Mouse (Mus musculus): Measurements from ENCODE around the gene Tcf7l2. TPM values are rescaled to one million over a fixed set of nuclear protein-coding genes. Genes with fewer than 3 reads are reported as not detected.

Gene Tcf7l2
- polyA plus RNA-seq, 1 experiment, result 18.8 TPM

DNA sequence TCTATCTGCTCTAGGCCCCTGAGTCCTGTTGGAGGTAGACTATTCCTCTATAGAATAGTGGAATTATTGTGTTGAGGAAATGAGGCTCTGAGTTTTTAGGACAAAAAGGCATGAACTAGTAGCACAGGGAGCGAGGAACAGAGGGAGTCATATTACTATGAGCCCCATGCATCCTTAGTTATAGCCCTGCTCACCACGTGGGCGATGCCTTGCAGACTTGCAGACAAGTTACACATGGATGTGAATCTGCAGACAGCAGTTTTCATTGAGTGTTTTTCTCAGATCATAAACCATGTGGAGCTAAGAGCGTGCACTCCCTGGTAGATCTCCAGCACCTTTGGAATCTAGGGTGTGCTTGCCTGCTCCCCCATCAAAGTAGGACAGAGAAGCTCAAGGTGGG is 90.5 kb downstream of the Tcf7l2 start:
- Histone ChIP-seq H3K4me3 (ENCODE audit: insufficient read depth, low read length) (no peak overlapping the region), H3K4me1 (ENCODE audit: control insufficient read depth, insufficient read depth, low read length) (peaks cover 3% of the 10 kb centered on the region), H3K27ac (ENCODE audit: insufficient read depth, low read depth, low read length) (no peak overlapping the region)
- TF ChIP-seq POLR2A (IDR thresholded peaks at IDR 0.05; ENCODE audit: borderline replicate concordance, low read depth, low read length) (no peak), CTCF (IDR thresholded peaks at IDR 0.05; ENCODE audit: low read depth, low read length) (no peak)

- no peak for TF ChIP-seq POLR2A (IDR thresholded peaks at IDR 0.05; ENCODE audit: borderline replicate concordance, low read depth, low read length)
- no peak for TF ChIP-seq CTCF (IDR thresholded peaks at IDR 0.05; ENCODE audit: low read depth, low read length)
- Histone ChIP-seq H3K27ac (ENCODE audit: insufficient read depth, low read depth, low read length) (no peak overlapping the region), H3K4me3 (ENCODE audit: insufficient read depth, low read length) (no peak overlapping the region), H3K4me1 (ENCODE audit: control insufficient read depth, insufficient read depth, low read length) (peaks cover 3% of the 10 kb centered on the region; the same call in 1 of the 2 replicates)
Observed at GRCm38 (mm10) chr19:55833807-55834385, 92.3 kb downstream of the Tcf7l2 start.

GRCm38 (mm10) chr19:55836930-55837687 is 95.5 kb downstream of the Tcf7l2 start:
- TF ChIP-seq CTCF (IDR thresholded peaks at IDR 0.05; ENCODE audit: low read depth, low read length) (no peak), POLR2A (IDR thresholded peaks at IDR 0.05; ENCODE audit: borderline replicate concordance, low read depth, low read length) (no peak)
- Histone ChIP-seq H3K27ac (ENCODE audit: insufficient read depth, low read depth, low read length) (no peak overlapping the region), H3K4me3 (ENCODE audit: insufficient read depth, low read length) (no peak overlapping the region), H3K4me1 (ENCODE audit: control insufficient read depth, insufficient read depth, low read length) (peaks cover 8% of the 10 kb centered on the region)

- peaks cover 8% of the 10 kb centered on the region for H3K4me1 ChIP-seq (ENCODE audit: control insufficient read depth, insufficient read depth, low read length)
- no peak overlapping the region for H3K4me3 ChIP-seq (ENCODE audit: insufficient read depth, low read length)
- no peak overlapping the region for H3K27ac ChIP-seq (ENCODE audit: insufficient read depth, low read depth, low read length)
- TF ChIP-seq POLR2A (IDR thresholded peaks at IDR 0.05; ENCODE audit: borderline replicate concordance, low read depth, low read length), result no peak
- no peak for TF ChIP-seq CTCF (IDR thresholded peaks at IDR 0.05; ENCODE audit: low read depth, low read length)
Observed at GRCm38 (mm10) chr19:55837924-55838323, 96.3 kb downstream of the Tcf7l2 start.

DNA sequence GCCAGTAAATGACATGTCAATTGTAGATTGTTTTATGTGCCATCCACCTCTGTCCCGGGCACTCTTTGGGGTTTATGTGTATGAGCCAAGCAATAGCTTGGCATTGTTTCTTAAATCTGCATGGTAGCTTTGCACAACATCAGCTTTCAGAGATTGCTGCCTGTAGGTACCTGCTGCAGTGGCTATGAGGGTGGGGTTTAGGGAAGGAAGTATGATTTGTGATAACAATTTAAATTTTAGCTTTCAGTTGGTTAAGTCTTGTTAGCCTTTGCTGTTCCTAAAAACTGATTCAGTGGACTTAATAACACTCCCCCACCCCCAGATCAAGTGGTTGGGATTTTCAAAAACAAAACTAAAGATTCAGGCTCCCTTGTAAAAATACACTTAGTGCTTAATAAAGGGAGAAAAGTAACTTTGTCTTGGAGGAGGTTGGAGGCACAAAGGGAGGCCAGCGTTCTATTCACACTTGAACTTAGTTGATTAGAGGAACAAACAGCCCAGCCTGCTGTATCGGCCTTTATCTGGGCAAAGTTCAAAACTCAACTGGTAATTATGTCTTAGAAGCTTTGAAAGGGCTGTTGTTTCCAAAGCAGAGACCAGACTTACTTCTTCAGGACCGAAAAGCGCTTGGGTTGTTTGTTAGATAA is 96.9 kb downstream of the Tcf7l2 start:
- Histone ChIP-seq H3K27ac (ENCODE audit: insufficient read depth, low read depth, low read length) (no peak overlapping the region), H3K4me3 (ENCODE audit: insufficient read depth, low read length) (no peak overlapping the region), H3K4me1 (ENCODE audit: control insufficient read depth, insufficient read depth, low read length) (peaks cover 8% of the 10 kb centered on the region)
- no peak for TF ChIP-seq POLR2A (IDR thresholded peaks at IDR 0.05; ENCODE audit: borderline replicate concordance, low read depth, low read length)
- TF ChIP-seq CTCF (IDR thresholded peaks at IDR 0.05; ENCODE audit: low read depth, low read length), result no peak

DNA sequence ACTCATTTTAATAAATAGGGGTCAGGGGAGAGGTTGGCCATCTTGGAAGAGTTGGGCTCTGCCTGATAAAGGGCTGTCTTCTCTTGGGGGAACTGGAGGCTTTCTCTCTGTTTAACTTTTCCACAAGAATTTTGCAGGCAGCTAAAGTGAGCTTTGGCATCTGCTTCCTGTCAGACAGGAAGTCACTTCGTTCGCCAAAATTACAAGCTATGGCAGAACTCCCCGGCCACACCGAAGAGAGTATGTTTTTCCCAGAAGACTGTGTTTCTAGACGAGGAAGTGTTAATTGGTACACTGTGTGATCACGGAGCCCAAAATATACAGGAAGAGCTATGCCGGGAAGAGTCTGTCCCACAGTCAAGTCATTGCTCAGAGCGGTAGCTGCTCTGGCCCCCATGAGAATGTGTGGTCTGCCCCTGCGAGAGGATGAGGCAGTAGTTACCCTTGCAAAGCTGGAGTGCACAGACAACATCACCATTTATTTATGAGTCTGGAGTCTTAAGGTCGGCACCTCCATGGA is 97.5 kb downstream of the Tcf7l2 start:
- H3K27ac ChIP-seq (ENCODE audit: insufficient read depth, low read depth, low read length), result no peak overlapping the region
- H3K4me3 ChIP-seq (ENCODE audit: insufficient read depth, low read length), result no peak overlapping the region
- H3K4me1 ChIP-seq (ENCODE audit: control insufficient read depth, insufficient read depth, low read length), result peaks cover 8% of the 10 kb centered on the region
- TF ChIP-seq CTCF (IDR thresholded peaks at IDR 0.05; ENCODE audit: low read depth, low read length) (no peak), POLR2A (IDR thresholded peaks at IDR 0.05; ENCODE audit: borderline replicate concordance, low read depth, low read length) (no peak)

GRCm38 (mm10) chr19:55840499-55841121 is 99.0 kb downstream of the Tcf7l2 start:
- no peak for TF ChIP-seq POLR2A (IDR thresholded peaks at IDR 0.05; ENCODE audit: borderline replicate concordance, low read depth, low read length)
- no peak for TF ChIP-seq CTCF (IDR thresholded peaks at IDR 0.05; ENCODE audit: low read depth, low read length)
- peaks cover 8% of the 10 kb centered on the region for H3K4me1 ChIP-seq (ENCODE audit: control insufficient read depth, insufficient read depth, low read length)
- no peak overlapping the region for H3K27ac ChIP-seq (ENCODE audit: insufficient read depth, low read depth, low read length)
- H3K4me3 ChIP-seq (ENCODE audit: insufficient read depth, low read length), result no peak overlapping the region

DNA sequence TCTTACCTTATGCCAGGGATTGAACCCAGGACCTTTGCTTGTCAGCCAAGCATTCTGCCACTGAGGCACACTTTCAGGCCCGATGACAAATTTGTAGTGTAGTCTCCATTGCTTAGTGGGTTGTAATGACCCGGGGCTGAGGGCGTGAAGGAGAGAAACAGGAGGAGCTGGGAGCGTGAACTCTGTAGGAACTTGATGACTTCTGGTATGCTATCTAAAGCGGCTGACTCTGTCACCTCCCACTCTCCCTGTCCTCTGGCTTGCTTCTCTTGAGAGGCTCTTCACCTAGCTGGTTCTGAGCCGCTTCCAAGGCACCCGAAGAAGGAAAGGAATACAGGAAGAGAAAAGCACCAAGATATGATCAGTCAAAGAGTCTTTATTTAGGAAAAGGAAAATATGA is 100.4 kb downstream of the Tcf7l2 start:
- TF ChIP-seq POLR2A (IDR thresholded peaks at IDR 0.05; ENCODE audit: borderline replicate concordance, low read depth, low read length) (no peak), CTCF (IDR thresholded peaks at IDR 0.05; ENCODE audit: low read depth, low read length) (no peak)
- Histone ChIP-seq H3K4me1 (ENCODE audit: control insufficient read depth, insufficient read depth, low read length) (peaks cover 8% of the 10 kb centered on the region), H3K4me3 (ENCODE audit: insufficient read depth, low read length) (no peak overlapping the region), H3K27ac (ENCODE audit: insufficient read depth, low read depth, low read length) (no peak overlapping the region)

DNA sequence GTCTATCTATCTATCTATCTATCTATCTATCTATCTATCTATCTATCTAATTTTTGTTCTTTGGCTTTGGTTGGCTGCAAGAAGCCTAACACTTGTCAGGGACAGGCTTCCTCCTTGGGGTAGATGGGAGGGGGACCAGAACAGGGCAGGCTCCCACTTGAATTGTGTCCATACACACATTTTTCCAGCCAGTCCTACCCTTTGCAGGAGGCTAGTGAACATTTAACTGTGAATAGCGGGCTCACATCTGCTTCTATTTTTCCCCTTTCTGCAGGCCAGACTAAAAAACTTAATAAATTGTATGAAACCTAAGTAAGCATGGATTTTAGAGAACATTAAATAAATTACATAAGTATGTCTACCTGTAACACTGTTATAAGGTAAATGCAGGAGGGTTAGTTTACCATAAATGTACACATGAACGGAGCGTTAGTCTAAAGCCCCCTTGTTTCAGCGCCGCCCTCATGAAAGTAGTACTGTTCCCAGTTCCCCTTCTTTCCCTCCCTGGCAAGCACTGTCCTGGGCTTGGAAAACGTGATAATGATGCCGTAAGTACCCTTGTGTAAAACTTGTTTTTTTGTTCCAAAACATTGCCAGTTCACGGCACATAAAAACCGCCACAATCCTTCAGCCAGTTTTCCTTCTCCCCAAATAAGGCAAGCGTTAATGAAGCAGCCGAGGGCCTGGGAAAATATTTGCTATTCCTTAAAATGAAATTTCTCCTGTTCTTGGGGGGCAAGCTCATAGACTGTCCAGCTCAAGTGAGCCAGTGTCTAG is 101.7 kb downstream of the Tcf7l2 start:
- peaks cover 8% of the 10 kb centered on the region for H3K4me1 ChIP-seq (ENCODE audit: control insufficient read depth, insufficient read depth, low read length)
- TF ChIP-seq CTCF (IDR thresholded peaks at IDR 0.05; ENCODE audit: low read depth, low read length) (no peak), POLR2A (IDR thresholded peaks at IDR 0.05; ENCODE audit: borderline replicate concordance, low read depth, low read length) (no peak)
- no peak overlapping the region for H3K4me3 ChIP-seq (ENCODE audit: insufficient read depth, low read length)
- no peak overlapping the region for H3K27ac ChIP-seq (ENCODE audit: insufficient read depth, low read depth, low read length)
